Mouse (Mus musculus): ENCODE measurements around the gene Alppl2. TPM values are rescaled to one million over a fixed set of nuclear protein-coding genes. Genes with fewer than 3 reads are reported as not detected.

Gene Alppl2
- total RNA-seq, 2 experiments from 2014 or later = not detected

DNA sequence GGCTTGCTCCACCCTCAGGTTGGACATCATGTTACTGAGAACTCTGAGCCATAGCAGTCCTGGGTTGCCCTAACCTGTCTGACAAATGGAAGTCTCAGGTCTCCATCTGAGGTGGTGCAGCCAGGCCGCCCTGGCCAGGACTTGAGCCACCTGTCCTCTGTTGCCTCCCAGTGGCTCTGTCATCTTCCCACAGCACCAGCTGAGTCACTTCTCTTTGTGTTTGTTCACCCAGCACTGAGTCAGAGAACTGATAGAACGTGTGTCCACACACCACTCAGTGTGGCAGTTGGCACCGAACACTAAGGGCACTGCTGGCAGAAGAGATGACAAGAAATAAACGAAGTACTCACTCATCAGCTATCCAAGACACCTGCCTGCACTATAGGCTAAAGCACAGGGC is 38.4 kb downstream of the Alppl2 start:
- DNase-seq (ENCODE audit: low spot score in 2 of 2) = peak in 1 of 2 experiments; percentile 15

DNA sequence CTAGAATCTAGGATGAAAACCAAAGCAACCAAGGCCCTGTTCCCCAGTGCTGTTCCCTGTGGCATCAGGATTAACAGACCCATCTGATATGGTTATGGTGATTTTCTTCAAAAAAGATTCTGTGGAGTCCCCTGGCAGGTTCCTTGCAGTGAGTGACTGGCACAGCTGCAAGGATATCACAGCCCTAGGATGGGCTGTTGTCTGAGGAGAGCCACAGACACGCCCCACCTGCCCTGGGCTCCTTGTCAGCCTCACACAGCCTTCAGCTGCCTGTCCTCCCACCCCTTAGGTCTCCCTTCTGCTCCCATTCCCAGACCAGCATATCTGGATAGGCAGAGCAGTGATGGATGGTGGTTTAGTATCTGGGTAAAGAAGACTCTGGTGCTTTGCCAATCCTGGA is 39.0 kb downstream of the Alppl2 start:
- no peak for DNase-seq (ENCODE audit: low spot score in 2 of 2)

DNA sequence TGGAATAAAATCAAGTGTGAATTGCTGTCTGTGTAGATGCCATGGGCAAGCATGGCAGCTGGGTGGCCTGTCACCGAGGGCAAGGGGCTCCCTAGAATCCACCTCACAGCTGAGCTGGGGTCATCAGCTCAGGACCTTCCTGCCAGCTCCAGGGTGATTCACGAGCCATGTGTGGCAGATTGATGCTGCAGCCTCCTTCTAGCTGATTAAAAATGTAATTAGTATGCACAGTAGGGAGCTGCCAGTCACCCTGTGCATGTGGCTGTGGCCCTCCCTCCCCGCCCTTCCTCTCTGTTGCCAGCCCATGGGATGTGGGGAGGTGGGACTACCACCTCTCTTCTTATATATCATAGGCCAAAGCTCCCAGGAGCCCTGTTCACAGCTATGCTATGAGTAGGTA is 39.7 kb downstream of the Alppl2 start:
- DNase-seq (ENCODE audit: low spot score in 2 of 2) = no peak

DNA sequence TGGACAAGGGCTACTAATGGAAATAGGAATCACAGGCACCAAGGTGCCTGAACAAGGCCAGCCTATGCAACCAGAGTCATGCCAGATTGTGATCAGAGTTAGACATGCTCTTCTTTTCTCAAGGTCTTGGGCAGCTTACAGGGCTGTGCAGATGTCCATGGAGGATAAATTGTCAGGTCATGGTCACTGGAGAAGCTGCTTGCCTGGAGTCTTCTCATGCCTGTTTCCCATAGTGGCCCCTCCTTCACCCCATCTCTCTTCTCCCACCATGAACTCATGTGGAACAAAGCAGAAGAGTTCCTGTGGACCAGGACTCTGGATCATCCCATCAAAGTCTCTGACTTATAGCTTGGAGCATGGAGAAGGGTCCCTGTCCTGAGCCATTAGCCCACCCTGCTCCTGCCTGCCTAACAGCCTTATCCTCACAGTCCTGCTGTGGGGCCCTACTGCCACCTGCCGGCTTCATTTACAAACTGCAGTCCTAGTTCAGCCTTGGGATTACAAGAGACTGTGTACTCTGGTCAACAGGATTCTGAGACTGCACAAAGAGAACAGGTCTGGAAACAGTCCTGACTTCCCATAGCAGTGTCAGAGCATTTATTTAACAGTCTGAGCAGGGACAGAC is 47.8 kb downstream of the Alppl2 start:
- peak; percentile 53 to 87 for DNase-seq (ENCODE audit: low spot score in 2 of 2)

DNA sequence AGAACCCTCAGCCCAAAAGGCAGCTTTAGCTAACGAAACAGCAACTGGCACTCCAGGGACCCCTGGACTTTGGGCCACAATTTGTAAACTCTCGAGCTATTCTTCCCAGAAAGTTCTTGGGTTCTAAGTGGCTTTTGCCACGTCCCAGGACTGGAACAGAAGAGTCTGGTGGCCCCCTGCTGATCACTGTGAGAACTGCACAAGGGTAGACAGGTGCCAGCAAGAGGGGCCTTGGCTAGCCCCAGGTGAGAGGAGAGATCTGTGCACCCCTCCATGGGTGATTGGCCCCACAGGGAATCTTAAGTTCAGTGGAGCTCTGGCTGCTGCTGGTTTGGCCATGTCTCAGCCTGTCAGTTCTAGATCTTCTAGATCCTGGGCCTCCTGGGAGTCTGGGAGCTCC is 48.6 kb downstream of the Alppl2 start:
- peak; percentile 55 to 82 for DNase-seq (ENCODE audit: low spot score in 2 of 2)

DNA sequence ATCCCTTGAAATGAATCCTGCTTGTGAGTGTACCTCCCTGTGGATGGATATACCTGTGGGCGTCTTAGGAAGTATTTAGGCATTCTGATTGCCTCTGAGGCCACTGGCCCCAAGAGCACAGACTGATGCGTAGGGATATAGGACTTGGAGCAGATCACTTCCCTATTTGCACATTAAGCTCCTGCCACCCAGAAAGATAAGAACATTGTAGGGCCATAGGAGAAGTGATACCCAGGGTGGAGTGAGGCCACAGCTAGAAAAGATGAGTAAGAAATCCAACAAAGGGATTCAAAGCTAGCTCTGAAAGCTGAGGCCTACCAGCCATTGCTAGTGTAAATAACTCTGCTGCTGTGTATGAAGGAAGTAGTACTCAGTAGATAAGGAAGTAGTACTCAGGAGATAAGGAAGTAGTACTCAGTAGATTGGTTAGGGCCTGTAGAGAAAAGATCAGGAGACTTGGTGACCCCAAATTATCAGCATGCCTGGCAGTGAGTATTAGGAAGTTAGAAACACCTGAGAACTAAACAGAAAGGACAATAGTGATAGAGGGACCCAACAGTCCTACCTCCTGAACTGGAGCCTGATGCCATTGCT is 51.2 kb downstream of the Alppl2 start:
- DNase-seq (ENCODE audit: low spot score in 2 of 2) = no peak

Other genes starting within 250 kb of the Alppl2 start
- not detected for gene Alpi, start 11.7 kb upstream of the Alppl2 start, total RNA-seq (2021)
- gene Akp3, start 35.0 kb upstream of the Alppl2 start, total RNA-seq (2021) = not detected
- 1 to 10 TPM; 1.9 to 3.2 TPM for gene Ecel1, start 66.6 kb upstream of the Alppl2 start, total RNA-seq (2021)
- gene Prss56, start 93.4 kb upstream of the Alppl2 start, total RNA-seq (2021) = under 1 TPM in 1 of 2 experiments, not detected in 1; 0.15 TPM
- not detected for gene Chrnd, start 100.7 kb upstream of the Alppl2 start, total RNA-seq (2021)
- not detected for gene Chrng, start 114.7 kb upstream of the Alppl2 start, total RNA-seq (2021)
- 10 to 100 TPM; 56.9 to 59.4 TPM for gene Eif4e2, start 124.0 kb upstream of the Alppl2 start, total RNA-seq (2021)
- gene Efhd1, start 174.4 kb upstream of the Alppl2 start, total RNA-seq (2021) = 10 to 100 TPM; 19.1 to 20.0 TPM
- gene Gigyf2, start 237.1 kb upstream of the Alppl2 start, total RNA-seq (2021) = 100 to 1,000 TPM; 136 to 137 TPM